Mouse (Mus musculus) olfactory bulb, adult 2 months (tissue): ENCODE results near the gene Cr1l.

Source experiments
- CTCF ChIP-seq: fragments of 200-500 bp; IDR thresholded peaks from 2 replicates; pipeline ENCODE4 v1.5.1; 2012; ENCODE audit warnings: low read depth, mild to moderate bottlenecking, low read length, moderate library complexity; ENCODE audit not compliant: insufficient read depth
- POLR2A ChIP-seq: fragments of 200-500 bp; IDR thresholded peaks from 2 replicates; pipeline ENCODE4 v1.6.1; 2012; ENCODE audit warnings: mild to moderate bottlenecking, low read depth, low read length, moderate library complexity; ENCODE audit not compliant: insufficient read depth

GRCm38 (mm10) chr1:195164996-195165755, 33.8 kb upstream of the Cr1l start:
- TF ChIP-seq CTCF = no peak
- TF ChIP-seq POLR2A = no peak
